Mouse (Mus musculus) layer of hippocampus, adult 18-20 months (tissue): Measurements from ENCODE around the gene Krt81. TPM values are rescaled to one million over a fixed set of nuclear protein-coding genes. Genes with fewer than 3 reads are reported as not detected.
A peak's percentile ranks its signal among the peaks of the same experiment; 100 is the strongest.

Experiments
- DNase-seq, 2 experiments: peaks; one replicate each; pipeline ENCODE4 v3.0.0; 2022; ENCODE audit warnings: low spot score in 2 of 2
- long read RNA-seq: library from polyadenylated mRNA; stranded (forward); transcript quantifications from one replicate; pipeline ENCODE4 v2.0.0, GENCODE M21; 2021
- total RNA-seq, 2 experiments: library from RNA; stranded (reverse); gene quantifications; 2 replicates each; pipeline ENCODE4 v1.2.3; 2021

Krt81 gene
- not detected for total RNA-seq
- long read RNA-seq, result 0 reads

DNA sequence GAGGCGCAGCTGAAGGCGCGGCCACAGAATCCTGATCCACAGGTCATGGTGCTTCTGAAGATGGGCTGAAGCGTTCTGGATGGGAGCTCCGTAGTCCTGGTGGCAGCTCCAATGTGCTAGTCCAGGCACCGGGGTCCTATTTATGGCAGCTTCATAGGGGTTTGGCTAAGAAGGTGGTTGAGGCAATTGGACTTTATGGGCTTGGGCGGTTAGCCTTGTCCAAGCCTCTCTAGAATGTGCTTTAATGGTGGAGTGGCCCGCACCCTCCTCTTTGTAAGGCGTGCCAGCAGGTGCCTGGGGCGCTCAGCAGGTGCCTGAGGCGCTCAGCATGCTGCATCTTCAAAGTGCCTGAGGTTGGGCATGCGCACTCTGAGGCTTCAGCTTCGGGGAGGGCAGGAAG, at the start of gene Krt81:
Gene Krt81, minus strand, starts transcription at position 101 of the 400 bp plus-strand sequence.
- no peak for DNase-seq

DNA sequence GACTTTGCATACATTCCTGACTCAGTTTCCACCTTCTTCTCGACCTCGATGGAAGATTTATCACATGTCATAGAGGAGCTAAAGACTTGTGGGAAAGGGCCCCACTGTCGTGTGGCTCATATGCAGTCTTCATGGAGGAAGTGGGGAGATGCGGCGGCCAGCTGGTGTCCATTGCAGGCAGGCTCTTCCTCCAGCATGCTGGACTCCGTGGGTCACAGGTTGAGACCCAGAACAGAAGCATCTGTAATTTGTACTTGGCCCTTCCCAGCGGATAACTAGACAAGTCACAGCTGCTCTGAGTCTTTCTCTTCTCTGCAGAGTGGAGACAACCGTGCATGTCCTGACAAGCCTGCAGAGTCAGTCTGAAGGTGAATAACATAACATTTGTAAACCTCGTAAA, 44.7 kb upstream of the Krt81 start:
- DNase-seq, result no peak

DNA sequence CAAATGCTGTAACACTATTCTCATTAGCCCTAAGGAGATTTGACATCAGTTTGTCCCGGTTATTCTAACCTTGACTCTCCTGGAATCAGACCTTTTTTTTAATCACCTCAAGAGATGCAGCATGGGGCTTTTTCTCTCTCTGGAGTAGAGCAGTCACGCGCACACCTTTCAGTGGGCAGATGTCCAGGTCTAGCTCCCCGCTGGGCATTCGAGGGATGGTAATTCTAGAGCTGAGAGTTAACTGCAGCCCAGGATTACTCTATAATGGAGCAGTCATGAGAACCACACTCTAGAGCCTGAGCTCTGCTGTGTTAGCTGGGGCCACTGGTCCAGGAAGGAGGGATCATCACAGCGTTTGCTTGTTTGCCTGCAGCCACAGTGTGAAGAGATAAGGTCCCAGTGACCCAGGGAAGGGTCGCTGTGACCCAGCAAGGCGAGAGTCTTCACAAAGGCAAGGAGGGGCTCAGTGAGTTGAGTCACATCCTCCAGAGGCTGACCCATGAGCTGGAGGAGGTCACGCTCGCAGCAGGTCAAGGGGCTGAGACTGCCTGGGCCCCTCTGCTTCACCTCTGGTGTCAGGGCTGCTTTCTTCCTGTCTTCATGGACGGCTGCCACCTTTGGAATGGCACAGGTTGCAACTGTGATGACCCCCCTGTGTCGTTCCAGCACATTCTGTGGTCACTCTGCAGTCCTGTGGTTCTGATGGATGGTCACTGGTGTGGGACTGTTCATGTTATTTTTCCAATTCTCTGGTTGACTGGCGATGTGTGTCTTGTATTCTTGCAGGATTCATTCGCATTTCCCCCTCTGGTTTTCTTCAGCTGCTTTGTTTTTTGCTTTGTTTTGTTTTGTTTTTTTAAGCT, 43.6 kb upstream of the Krt81 start:
- no peak for DNase-seq

DNA sequence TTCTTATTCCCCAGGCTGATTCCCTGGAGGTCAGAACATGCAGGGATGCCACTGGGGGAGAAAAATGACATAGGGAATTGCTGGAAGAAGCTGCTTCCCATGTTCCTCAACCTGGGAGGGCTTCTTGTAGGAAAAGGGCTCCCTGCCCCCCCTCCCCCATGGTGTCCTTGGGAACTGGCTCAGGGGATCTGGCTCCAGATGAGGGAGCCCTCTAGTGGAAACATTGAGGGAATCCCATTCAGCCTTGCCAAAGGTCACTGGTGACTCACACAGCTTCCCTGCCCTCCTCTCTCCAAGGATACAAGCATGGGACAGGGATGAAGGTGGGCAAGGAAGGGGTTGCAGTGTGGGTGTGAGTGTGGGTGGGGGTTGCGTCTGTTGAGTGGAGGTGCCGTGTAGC, 33.6 kb upstream of the Krt81 start:
- DNase-seq, result peak in 1 of 2 experiments; percentile 42

DNA sequence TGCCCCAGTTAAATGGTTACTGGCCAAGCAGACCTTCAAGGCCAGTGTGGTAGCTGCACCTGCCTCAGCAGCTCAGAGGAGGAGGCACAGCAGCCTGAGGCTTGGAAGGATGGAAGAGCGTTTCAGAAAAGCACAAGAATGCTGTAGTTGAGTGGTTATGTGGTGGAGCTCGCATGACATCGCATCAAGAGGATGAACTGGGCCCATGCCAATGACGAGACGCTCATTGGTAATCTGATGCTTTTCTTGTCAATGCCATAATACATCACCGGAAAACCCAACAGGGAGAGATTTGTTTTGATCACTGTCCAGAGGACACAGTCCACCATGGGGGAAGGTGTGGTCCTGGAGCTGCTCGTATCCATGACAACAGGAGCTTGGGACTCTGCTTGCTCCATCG, 31.7 kb upstream of the Krt81 start:
- DNase-seq, result no peak

DNA sequence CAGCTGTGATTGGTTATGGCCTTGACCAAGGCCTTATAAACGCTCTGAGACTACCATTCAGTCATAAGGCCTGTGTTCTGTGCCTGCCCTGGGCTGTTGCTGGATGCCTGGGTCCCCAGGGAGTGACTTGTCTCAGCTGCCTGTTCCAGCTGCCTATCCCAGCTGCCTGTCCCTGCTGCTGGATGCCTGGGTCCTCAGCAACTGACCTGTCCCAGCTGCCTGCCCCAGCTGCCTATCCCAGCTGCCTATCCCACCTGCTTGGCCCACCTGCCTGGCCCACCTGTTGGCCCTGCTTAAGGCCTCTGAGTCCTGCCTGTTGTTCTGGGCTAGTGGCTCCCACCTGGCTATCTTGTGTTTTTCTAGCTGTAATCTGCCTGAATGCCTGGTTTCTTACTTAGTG, 30.7 kb upstream of the Krt81 start:
- no peak for DNase-seq

DNA sequence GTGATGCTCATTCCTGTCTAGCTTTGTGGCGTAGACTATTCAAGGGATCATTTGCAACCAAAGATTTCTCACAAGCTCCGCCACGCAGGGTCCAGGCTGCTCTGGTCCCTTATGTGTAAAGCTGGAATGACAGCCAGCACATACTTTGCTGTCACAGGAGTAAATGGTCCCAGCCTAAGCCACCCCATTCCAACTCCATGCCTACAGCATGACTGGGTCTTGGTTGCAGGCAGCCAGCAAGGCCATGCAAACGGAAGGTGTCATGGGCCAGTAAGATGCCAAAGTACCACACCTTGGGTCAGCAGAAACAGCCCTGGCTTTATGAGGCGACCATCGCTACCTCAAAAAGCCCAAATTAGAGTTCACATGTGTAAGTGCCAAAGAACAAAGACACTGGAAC, 30.2 kb upstream of the Krt81 start:
- DNase-seq, result no peak

DNA sequence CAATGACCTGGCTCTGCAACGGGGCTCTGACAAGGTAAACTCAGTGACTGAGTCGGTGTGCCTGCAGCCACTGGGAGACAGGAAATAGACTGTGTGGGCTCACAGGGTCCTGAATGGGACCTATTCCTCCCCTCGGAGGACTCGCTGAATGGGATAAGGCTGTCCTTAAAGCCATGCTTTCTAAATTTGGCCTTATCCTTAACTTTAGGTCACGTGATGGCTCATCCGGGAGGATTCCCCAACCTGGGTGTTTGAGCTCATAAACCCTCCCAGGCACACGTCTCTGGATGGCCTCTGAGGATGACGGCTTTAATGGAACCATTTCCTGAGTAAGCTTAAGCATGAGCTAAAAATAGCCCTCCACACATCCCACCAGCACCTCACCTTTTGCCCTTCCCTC, 29.2 kb upstream of the Krt81 start:
- no peak for DNase-seq

DNA sequence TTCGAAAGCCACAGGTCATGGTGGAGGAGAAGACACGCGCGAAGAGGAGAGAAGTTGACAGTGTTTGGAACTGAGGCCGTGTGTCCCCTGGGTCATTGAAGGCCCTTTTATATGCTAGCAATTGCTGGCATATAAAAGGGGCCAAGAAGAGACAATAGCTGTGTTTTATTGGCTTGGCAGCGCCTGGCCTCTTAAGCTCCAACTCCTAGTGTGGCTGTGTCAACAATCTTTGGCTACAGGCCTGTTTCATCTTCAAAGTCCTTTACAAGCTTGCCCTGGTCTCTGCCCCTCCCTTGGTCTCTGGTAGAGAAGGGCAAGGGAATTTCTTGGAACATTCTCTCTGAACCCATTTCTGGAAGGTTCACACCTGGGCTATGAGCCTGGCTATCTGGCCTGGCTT, 27.9 kb upstream of the Krt81 start, which contains the start of gene Krt83:
Gene Krt83, minus strand, starts transcription at position 82 of the 400 bp plus-strand sequence.
- no peak for DNase-seq

DNA sequence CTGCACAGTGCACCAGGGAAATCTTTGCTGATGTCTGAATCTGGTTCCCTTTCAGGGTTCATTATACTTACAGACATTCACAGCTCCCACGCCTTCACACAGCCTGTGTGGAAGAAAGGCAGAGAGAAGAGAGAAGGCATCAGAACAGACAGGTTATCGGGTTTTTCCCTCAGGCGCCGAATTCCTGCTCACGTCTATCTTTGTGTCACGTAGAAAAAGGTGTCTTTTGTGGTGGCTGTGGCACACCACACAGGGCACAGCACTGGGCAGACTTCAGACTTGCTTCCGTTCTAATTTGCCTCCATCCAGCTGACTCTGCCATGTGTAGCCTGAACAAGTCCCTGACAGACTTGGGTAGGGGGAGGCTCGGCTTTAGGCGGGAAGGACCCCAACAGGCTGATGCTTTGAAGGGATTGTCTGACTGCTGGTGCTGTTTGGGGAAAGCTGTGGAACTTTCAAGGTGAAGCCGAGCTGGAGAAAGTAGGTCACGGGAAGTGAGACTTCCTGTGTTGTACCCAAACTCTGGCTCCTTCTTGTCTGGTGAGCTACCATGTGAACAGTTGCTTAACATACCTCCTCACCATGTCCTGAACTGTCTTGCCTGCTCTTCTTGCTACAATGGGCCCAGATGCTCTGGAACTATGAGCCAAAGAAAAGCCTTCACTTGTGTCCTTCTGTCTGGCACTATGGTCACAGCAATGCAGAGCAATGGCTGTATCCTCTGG, 22.5 kb upstream of the Krt81 start:
- peak; percentile 7 to 34 for DNase-seq

DNA sequence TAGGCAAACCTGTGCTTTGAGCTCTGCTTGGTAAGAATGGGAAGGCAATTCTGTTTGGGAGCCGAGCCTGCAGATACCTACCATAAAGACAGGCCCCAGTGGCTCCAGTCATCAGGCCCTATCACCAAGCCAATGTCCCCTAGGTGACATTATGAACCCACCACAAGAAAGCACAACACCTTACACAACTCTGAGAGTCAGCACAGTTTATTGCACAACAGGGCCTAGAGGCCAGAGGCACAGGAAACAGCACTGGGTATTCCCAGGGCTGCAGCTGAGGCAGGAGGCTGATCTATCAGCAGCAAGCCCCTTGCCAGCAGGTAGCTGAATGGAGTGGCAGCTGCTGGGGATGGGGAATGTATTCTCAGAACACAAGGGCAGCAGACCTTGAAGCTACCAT, 21.4 kb upstream of the Krt81 start:
- no peak for DNase-seq

DNA sequence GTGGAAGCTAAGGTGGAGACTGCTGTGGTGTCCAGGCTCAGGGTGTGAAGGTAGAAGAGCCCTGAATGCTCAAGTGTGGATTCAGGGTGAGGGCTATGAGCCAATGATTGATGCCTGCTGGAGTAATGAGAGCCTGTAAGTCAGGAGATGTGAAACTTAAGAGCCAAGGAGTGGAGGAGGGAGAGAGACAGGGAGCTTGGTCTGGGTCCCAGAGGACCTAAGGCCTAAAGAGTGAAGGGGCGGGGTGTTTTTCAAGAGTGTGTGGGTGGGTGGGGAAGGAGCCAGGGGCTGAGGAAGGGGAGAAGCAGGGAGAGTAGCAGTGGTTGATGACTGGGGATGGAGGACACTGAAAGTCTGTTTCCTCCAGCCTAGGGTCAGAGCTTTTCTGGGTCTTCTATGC, 20.1 kb upstream of the Krt81 start:
- DNase-seq, result no peak

DNA sequence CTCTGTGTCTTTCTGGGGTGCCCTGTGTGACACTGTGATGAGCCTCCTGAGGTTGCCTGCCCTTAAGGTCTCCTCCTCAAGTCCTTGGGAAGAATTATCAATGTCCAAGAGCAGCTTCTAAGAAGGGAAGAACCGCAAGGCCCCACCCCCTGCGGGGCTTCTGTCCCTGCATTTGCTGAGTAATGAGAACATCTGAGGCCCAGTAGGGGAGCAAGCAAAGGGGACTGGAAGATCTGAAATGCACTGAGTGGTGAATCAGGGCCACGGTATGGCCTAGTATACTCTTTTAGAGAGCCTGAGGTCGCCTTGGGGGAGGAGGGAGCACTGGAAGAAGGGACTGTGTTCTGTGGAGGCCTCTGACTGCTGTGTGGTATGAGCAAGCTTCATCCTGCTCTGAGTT, 18.5 kb upstream of the Krt81 start:
- no peak for DNase-seq

DNA sequence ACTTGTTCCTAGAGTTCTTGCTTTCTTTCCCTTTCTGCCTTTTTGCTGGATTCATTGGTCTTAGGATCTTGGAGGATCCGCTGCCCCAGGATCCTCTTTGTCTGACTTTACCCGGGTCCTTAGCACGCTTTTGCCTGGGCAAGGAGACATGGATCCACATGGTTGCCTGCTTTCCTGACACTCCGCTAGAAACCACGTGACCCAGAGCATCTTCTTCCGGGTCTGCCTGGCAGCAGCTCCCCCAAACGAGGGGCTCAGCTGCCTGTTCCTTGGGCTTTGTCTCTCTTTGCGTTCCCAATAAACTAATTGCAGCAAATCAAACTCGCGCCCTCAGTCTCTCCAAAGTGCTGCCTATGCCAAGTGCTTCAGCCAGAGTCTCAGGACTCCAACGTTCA, 16.1 kb upstream of the Krt81 start:
- no peak for DNase-seq

DNA sequence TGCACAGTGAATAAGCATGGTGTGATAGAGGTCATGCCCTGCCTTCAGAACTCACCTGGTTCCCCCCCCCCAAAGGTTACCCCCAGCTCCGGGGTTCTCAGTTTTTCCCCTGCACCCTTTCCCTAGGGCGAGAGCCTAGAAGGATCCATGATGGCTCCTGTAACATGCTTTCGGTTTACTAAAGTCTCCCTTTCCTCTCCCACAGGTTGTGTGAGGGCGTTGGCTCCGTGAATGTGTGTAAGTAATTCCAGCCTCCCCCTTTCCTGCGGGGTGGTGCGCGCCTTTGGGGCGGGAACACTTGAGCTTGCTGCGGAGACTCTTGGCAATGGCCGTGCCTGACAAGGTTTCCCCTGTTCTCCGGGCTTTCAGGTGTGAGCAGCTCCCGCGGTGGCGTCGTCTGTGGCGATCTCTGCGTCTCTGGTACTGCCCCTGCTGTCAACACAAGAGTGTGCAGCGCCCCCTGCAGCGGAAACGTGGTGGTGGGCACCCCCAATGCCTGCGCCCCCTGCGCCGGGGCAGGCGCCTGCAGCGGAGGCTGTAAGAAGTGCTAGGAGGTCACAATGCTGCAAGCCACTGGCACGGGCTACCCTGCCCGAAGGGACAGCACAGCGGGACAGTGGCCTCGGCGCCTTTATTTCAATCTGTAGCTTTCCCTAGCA, 15.6 kb upstream of the Krt81 start:
- DNase-seq, result peak; percentile 32 to 39

DNA sequence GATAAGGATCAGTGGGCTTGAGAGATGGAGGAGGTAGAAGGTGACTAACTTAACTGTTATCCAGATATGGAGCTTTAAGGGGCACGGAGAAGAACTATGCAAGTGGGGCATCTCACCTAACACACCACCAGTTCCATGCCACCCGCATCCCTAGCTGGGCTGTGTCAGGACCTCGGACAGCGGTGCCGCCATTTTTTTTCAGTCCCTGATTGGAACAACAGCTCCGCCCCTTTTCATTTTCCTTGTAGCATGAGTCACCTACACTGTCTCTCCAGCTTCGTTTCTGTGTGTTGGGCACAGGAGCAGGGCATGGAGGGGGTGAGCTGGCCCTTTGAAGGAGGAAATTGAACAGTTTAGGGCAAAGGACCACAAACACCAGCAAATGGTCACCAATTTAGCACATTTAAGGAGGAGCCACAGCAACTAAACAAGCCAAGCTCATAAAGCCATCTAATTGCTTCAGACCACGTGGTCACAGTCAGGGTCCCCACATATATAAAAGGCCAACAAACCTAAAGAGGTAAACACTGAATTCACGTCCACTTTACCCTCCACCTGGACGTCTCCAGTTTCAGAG, 9.5 kb upstream of the Krt81 start, which contains the start of gene Krt86:
Gene Krt86, plus strand, starts transcription at position 527 of the 577 bp plus-strand sequence.
- no peak for DNase-seq

DNA sequence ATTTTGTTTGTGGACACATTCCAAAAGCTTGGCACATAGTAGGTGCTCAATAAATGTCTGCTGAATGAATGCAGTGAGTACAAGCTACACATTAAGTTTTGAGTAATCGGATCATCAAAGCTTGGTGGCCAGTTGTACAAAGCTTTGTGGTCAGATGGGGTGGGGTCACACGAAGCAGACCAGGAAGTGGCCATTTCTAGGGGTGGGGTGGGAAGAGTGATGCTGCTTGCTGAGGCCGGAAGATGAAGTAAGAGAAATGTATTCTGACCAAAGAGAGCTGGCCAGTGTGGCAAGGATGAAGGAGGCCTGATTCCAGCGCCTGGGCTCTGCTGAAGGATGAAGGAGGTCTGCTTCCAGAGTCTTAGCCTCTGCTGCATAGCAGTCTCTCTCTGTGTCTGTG, 5.5 kb upstream of the Krt81 start:
- no peak for DNase-seq

DNA sequence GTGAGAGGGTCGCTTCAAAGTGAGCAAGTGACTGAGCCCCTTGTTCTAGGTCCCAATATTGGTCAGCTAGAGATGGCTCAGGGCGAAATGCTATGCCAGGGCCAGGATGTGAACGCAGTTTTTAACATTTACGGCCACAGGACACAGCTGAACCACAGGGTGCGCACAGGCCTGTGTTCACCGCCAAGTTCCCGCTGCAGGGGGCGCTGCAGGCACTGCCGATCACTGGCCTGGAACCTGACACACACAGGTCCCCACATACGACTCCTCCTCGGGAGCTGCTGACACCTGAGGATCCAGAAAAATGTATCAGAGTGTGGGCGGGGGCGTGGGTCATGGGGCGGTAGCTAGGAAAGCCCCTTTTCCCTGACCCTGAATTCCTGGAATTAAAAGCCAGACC, 4.3 kb downstream of the Krt81 start:
- no peak for DNase-seq

DNA sequence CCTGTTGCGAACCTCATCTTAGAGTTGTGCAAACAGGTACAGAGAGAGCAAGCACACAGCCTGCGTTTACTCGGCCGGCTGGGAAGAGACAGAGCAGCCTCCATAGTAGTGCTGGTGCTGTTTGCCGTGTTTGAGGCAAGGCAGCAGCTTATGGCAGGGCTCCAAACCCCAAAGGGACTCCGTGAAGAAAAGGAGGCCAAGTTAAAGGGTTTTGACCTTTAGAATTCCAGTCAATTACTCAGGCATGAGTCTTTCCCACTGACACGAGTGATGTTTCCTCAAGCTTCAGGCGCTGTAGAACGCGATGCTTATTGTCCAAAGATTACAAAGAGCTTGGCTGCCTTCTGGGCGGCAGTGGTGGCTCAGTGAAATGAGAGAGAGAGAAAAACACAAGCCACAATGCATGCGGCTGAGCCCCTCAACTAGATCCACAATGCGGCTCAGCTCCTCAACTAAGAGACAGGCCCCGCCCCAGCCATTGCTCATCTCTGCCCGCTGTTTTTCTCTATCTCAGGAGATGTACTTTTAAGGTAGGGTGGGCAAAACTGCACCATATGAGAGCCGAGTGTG, 5.1 kb downstream of the Krt81 start:
- DNase-seq, result no peak

DNA sequence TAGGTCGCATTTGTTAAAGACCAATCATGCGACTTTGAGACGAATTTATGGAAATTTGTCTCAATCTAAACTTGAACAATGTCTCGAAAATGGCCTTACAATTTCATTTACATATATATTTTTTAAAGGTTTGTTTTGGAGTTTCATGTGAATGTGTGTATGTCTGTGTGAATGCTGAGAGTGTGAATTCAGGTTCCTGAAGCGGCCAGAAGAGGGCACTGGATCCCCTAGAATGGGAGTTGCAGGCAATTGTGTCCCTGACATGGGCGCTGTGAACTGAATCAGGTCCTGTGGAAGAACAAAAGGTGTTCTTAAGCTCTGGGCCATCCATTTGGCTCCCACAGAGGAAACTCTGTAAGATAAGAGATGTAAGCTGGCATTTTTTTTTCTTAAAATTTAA, 7.7 kb downstream of the Krt81 start:
- no peak for DNase-seq

DNA sequence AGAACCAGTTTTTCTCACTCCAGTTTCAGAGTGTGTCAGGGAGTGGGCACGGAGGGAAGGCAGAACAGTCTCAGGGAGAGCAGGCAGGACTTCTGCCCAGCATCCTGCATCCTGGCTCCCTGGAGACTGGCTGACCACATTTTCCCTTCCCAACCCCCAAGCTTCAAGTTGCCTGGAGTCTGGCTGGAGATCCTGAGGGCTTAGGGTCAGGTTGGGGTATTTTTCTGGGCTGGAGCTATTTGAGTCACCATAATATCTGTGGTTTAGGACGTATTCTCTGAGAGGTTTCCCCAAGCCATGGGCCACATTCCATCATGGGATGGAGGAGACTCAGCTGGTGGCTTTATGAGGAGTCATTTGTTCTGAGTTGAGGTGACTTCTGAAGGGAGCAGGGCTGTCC, 8.3 kb downstream of the Krt81 start:
- DNase-seq, result no peak
